Mouse (Mus musculus): ENCODE results near the gene Arg2. TPM values are rescaled to one million over a fixed set of nuclear protein-coding genes. Genes with fewer than 3 reads are reported as not detected.

Gene Arg2
- 10 to 100 TPM; 25.3 to 39.3 TPM for total RNA-seq (2023)

GRCm38 (mm10) chr12:79130299-79131177 is at the start of gene Arg2:
Arg2 (plus strand) TSS chr12:79130777.

GRCm38 (mm10) chr12:79089182-79089812 is 41.3 kb upstream of the Arg2 start, which contains the start of gene Pigh:
Pigh (minus strand) TSS chr12:79089651.

GRCm38 (mm10) chr12:79172019-79172941 is 41.7 kb downstream of the Arg2 start, which contains the start of gene Vti1b:
Vti1b (minus strand) TSS chr12:79172667.

GRCm38 (mm10) chr12:79192193-79192592 is 61.6 kb downstream of the Arg2 start, which contains the start of gene Rdh11:
Rdh11 (minus strand) TSS chr12:79192293.

Other genes starting within 250 kb of the Arg2 start
- under 1 TPM; 0.33 to 0.35 TPM for gene Plek2, start 223.8 kb upstream of the Arg2 start, total RNA-seq (2023)
- gene Tmem229b, start 123.2 kb upstream of the Arg2 start, total RNA-seq (2023), result 10 to 100 TPM; 27.7 to 34.8 TPM
- under 1 TPM; 0.20 to 0.22 TPM for gene Plekhh1, start 101.6 kb upstream of the Arg2 start, total RNA-seq (2023)
- gene Pigh, start 41.1 kb upstream of the Arg2 start, total RNA-seq (2023), result 1 to 10 TPM; 4.1 to 4.2 TPM
- gene Vti1b, start 41.9 kb downstream of the Arg2 start, total RNA-seq (2023), result 10 to 100 TPM; 47.7 to 53.2 TPM
- gene Rdh11, start 61.5 kb downstream of the Arg2 start, total RNA-seq (2023), result 10 to 100 TPM; 17.3 to 18.6 TPM
- gene Rdh12, start 78.1 kb downstream of the Arg2 start, total RNA-seq (2023), result 10 to 100 TPM; 34.8 to 44.3 TPM
- gene Zfyve26, start 165.5 kb downstream of the Arg2 start, total RNA-seq (2023), result 10 to 100 TPM; 44.3 to 52.1 TPM
- gene Rad51b, start 166.5 kb downstream of the Arg2 start, total RNA-seq (2023), result 1 to 10 TPM; 3.1 to 6.1 TPM

Data from neutrophil, adult 83 days (primary cell).